Mouse (Mus musculus): ENCODE measurements around the gene Bmp15. TPM values are rescaled to one million over a fixed set of nuclear protein-coding genes. Genes with fewer than 3 reads are reported as not detected.

Gene Bmp15
- not detected for total RNA-seq (2022)

GRCm38 (mm10) chrX:6320621-6321020 lies at the start of gene Bmp15:
TSS of gene Bmp15 (minus strand) at chrX:6320721.
- DNase-seq (ENCODE audit: low spot score in 2 of 2), result no peak

GRCm38 (mm10) chrX:6368822-6369221 lies 48.3 kb upstream of the Bmp15 start:
- DNase-seq (ENCODE audit: low spot score in 2 of 2), result no peak

- DNase-seq (ENCODE audit: low spot score in 2 of 2), result no peak
Observed at GRCm38 (mm10) chrX:6357503-6358114, 37.1 kb upstream of the Bmp15 start.

- no peak for DNase-seq (ENCODE audit: low spot score in 2 of 2)
Observed at GRCm38 (mm10) chrX:6356876-6357275, 36.4 kb upstream of the Bmp15 start.

GRCm38 (mm10) chrX:6345273-6345959 lies 24.9 kb upstream of the Bmp15 start:
- DNase-seq (ENCODE audit: low spot score in 2 of 2), result no peak

GRCm38 (mm10) chrX:6324056-6324455 lies 3.5 kb upstream of the Bmp15 start:
- no peak for DNase-seq (ENCODE audit: low spot score in 2 of 2)

GRCm38 (mm10) chrX:6317747-6318146 lies 2.8 kb downstream of the Bmp15 start:
- DNase-seq (ENCODE audit: low spot score in 2 of 2), result no peak

Other genes with a start within 250 kb of the Bmp15 start
- not detected for gene AU022751, start 237.3 kb downstream of the Bmp15 start, total RNA-seq (2022)
- 1 to 10 TPM in 2 of 4 experiments, under 1 TPM in 2; 0.51 to 1.3 (median 0.85) TPM for gene Nudt10, start 147.7 kb downstream of the Bmp15 start, total RNA-seq (2022)
- 1 to 10 TPM; 2.7 to 5.4 (median 4.5) TPM for gene Shroom4, start 79.1 kb upstream of the Bmp15 start, total RNA-seq (2022)